Mouse (Mus musculus) gastrocnemius, adult 8-10 months (tissue): ENCODE results near the gene Golim4. TPM values are rescaled to one million over a fixed set of nuclear protein-coding genes. Genes with fewer than 3 reads are reported as not detected.
A peak's percentile ranks its signal among the peaks of the same experiment; 100 is the strongest.

Experiments used
- DNase-seq, 2 experiments: peaks; one replicate each; pipeline ENCODE4 v3.0.0; 2022; ENCODE audit warnings: low spot score in 2 of 2
- total RNA-seq, 4 experiments: library from RNA; stranded (reverse); gene quantifications; 2 replicates each; pipeline ENCODE4 v1.2.4; 2022

The Golim4 gene
- total RNA-seq, 4 experiments from 2014 or later = 5.4 to 8.6 (median 6.5) TPM

GRCm38 (mm10) chr3:75926327-75926726 is 30.4 kb downstream of the Golim4 start:
- DNase-seq = no peak

- DNase-seq = no peak
Observed at GRCm38 (mm10) chr3:75925123-75925522, 31.6 kb downstream of the Golim4 start.

GRCm38 (mm10) chr3:75917770-75918503 is 38.8 kb downstream of the Golim4 start:
- DNase-seq = no peak

GRCm38 (mm10) chr3:75912786-75913185 is 44.0 kb downstream of the Golim4 start:
- DNase-seq = no peak

GRCm38 (mm10) chr3:75910768-75911167 is 46.0 kb downstream of the Golim4 start:
- DNase-seq = no peak

GRCm38 (mm10) chr3:75910257-75910656 is 46.5 kb downstream of the Golim4 start:
- no peak for DNase-seq

GRCm38 (mm10) chr3:75901903-75902598 is 54.7 kb downstream of the Golim4 start:
- no peak for DNase-seq

GRCm38 (mm10) chr3:75895075-75895474 is 61.7 kb downstream of the Golim4 start:
- no peak for DNase-seq

GRCm38 (mm10) chr3:75891581-75891980 is 65.2 kb downstream of the Golim4 start:
- no peak for DNase-seq

GRCm38 (mm10) chr3:75889323-75889722 is 67.4 kb downstream of the Golim4 start:
- no peak for DNase-seq

GRCm38 (mm10) chr3:75881582-75881981 is 75.2 kb downstream of the Golim4 start:
- no peak for DNase-seq

GRCm38 (mm10) chr3:75879269-75879668 is 77.5 kb downstream of the Golim4 start:
- no peak for DNase-seq

GRCm38 (mm10) chr3:75868886-75869285 is 87.9 kb downstream of the Golim4 start:
- no peak for DNase-seq

GRCm38 (mm10) chr3:75864203-75864602 is 92.5 kb downstream of the Golim4 start:
- DNase-seq = no peak

GRCm38 (mm10) chr3:75861677-75862076 is 95.1 kb downstream of the Golim4 start:
- no peak for DNase-seq

- DNase-seq = peak; percentile 6 to 42
Observed at GRCm38 (mm10) chr3:75860760-75861159, 96.0 kb downstream of the Golim4 start.

GRCm38 (mm10) chr3:75835286-75835967 is 121.3 kb downstream of the Golim4 start:
- no peak for DNase-seq

GRCm38 (mm10) chr3:75834827-75835226 is 121.9 kb downstream of the Golim4 start:
- no peak for DNase-seq
